Mouse (Mus musculus): Measurements from ENCODE around the gene Elmo3.
A peak's percentile ranks its signal among the peaks of the same experiment; 100 is the strongest.
"Not testable (repeated sequence)": the region's sequence is repeated elsewhere in the genome, so short reads cannot be mapped to it uniquely, and the experiment has no call there.

Elmo3 gene

GRCm38 (mm10) chr8:105276292-105277120, 28.9 kb upstream of the Elmo3 start:
- no peak for DNase-seq (ENCODE audit: low read depth)

- no peak for DNase-seq (ENCODE audit: low read depth)
Measured at GRCm38 (mm10) chr8:105278911-105279334, 26.5 kb upstream of the Elmo3 start.

GRCm38 (mm10) chr8:105280567-105280966, 24.8 kb upstream of the Elmo3 start:
- no peak for DNase-seq (ENCODE audit: low read depth)

GRCm38 (mm10) chr8:105281821-105282220, 23.6 kb upstream of the Elmo3 start:
- no peak for DNase-seq (ENCODE audit: low read depth)

- no peak for DNase-seq (ENCODE audit: low read depth)
Measured at GRCm38 (mm10) chr8:105282239-105282638, 23.2 kb upstream of the Elmo3 start.

- peak; percentile 58 for DNase-seq (ENCODE audit: low read depth)
Measured at GRCm38 (mm10) chr8:105283074-105283473, 22.3 kb upstream of the Elmo3 start.

GRCm38 (mm10) chr8:105285514-105285913, 19.9 kb upstream of the Elmo3 start:
- DNase-seq (ENCODE audit: low read depth) = no peak

GRCm38 (mm10) chr8:105286907-105287306, 18.5 kb upstream of the Elmo3 start:
- no peak for DNase-seq (ENCODE audit: low read depth)

- DNase-seq (ENCODE audit: low read depth) = no peak
Measured at GRCm38 (mm10) chr8:105288231-105288630, 17.2 kb upstream of the Elmo3 start.

- DNase-seq (ENCODE audit: low read depth) = peak; percentile 97
Measured at GRCm38 (mm10) chr8:105288958-105289732, 16.3 kb upstream of the Elmo3 start.

GRCm38 (mm10) chr8:105289805-105290460, 15.5 kb upstream of the Elmo3 start, which contains the start of gene 4931428F04Rik:
4931428F04Rik (minus strand) TSS chr8:105289864.
- no peak for DNase-seq (ENCODE audit: low read depth)

- DNase-seq (ENCODE audit: low read depth) = peak; percentile 95
Measured at GRCm38 (mm10) chr8:105290554-105291314, 14.7 kb upstream of the Elmo3 start.

GRCm38 (mm10) chr8:105291364-105291763, 14.0 kb upstream of the Elmo3 start:
- DNase-seq (ENCODE audit: low read depth) = not testable (repeated sequence)

GRCm38 (mm10) chr8:105291802-105292201, 13.6 kb upstream of the Elmo3 start:
- DNase-seq (ENCODE audit: low read depth) = not testable (repeated sequence)

- DNase-seq (ENCODE audit: low read depth) = no peak
Measured at GRCm38 (mm10) chr8:105292471-105292870, 12.9 kb upstream of the Elmo3 start.

- no peak for DNase-seq (ENCODE audit: low read depth)
Measured at GRCm38 (mm10) chr8:105293405-105293804, 12.0 kb upstream of the Elmo3 start.

GRCm38 (mm10) chr8:105294776-105295175, 10.6 kb upstream of the Elmo3 start:
- no peak for DNase-seq (ENCODE audit: low read depth)

GRCm38 (mm10) chr8:105295256-105295655, 10.1 kb upstream of the Elmo3 start:
- no peak for DNase-seq (ENCODE audit: low read depth)

GRCm38 (mm10) chr8:105295895-105296573, 9.4 kb upstream of the Elmo3 start, which contains the start of gene Exoc3l:
Exoc3l (minus strand) TSS chr8:105296101.
- no peak for DNase-seq (ENCODE audit: low read depth)

- peak; percentile 89 for DNase-seq (ENCODE audit: low read depth)
Measured at GRCm38 (mm10) chr8:105297511-105298192, 7.7 kb upstream of the Elmo3 start, which contains the start of gene E2f4. E2f4 (plus strand) TSS chr8:105297663.
